Mouse (Mus musculus) testis, adult 2 months (tissue): ENCODE data around the gene Spata5. TPM values are rescaled to one million over a fixed set of nuclear protein-coding genes. Genes with fewer than 3 reads are reported as not detected.
"Not testable (repeated sequence)": the region's sequence is repeated elsewhere in the genome, so short reads cannot be mapped to it uniquely, and the experiment has no call there.

Experiments used
- H3K27ac ChIP-seq: fragments of 200-500 bp; 2 replicates; pipeline ENCODE4 v1.5.1; 2012; ENCODE audit warnings: low read depth, low read length; ENCODE audit not compliant: control insufficient read depth, insufficient read depth
- H3K27me3 ChIP-seq: fragments of 200-500 bp; 2 replicates; pipeline ENCODE4 v1.6.1; 2012; ENCODE audit warnings: mild to moderate bottlenecking, low read length, moderate library complexity; ENCODE audit not compliant: control insufficient read depth, insufficient read depth
- H3K36me3 ChIP-seq: fragments of 200-500 bp; 2 replicates; pipeline ENCODE4 v1.6.1; 2012; ENCODE audit warnings: mild to moderate bottlenecking, low read length; ENCODE audit not compliant: control insufficient read depth, insufficient read depth
- H3K4me1 ChIP-seq: fragments of 200-500 bp; 2 replicates; pipeline ENCODE4 v1.6.1; 2012; ENCODE audit warnings: low read length; ENCODE audit not compliant: control insufficient read depth, insufficient read depth
- H3K4me3 ChIP-seq: fragments of 200-500 bp; 2 replicates; pipeline ENCODE4 v1.5.1; 2012; ENCODE audit warnings: low read depth, mild to moderate bottlenecking, low read length, moderate library complexity, mixed read lengths; ENCODE audit not compliant: control insufficient read depth
- CTCF ChIP-seq: fragments of 200-500 bp; IDR thresholded peaks from 2 replicates; pipeline ENCODE4 v1.5.1; 2012; ENCODE audit warnings: low read depth, mild to moderate bottlenecking, inconsistent platforms, low read length, moderate library complexity; ENCODE audit not compliant: control insufficient read depth, insufficient read depth, insufficient replicate concordance
- POLR2A ChIP-seq: fragments of 200-500 bp; IDR thresholded peaks from 2 replicates; pipeline ENCODE4 v1.6.1; 2012; ENCODE audit warnings: low read depth, mild to moderate bottlenecking, inconsistent platforms, low read length, moderate library complexity; ENCODE audit not compliant: control insufficient read depth
- polyA plus RNA-seq: library from polyadenylated mRNA; depleted of rRNA; stranded (reverse); fragments of >200 nt; gene quantifications from 2 replicates; pipeline ENCODE4 v1.2.3, GENCODE M21; 2012

The Spata5 gene
- polyA plus RNA-seq, 1 experiment: 16.3 TPM

- no peak overlapping the region for H3K27ac ChIP-seq
- TF ChIP-seq CTCF (peak; percentile 70; the same call in 1 of the 2 replicates), POLR2A (no peak)
These were observed 95.8 kb downstream of the Spata5 start for GRCm38 (mm10) chr3:37515485-37515884.

DNA sequence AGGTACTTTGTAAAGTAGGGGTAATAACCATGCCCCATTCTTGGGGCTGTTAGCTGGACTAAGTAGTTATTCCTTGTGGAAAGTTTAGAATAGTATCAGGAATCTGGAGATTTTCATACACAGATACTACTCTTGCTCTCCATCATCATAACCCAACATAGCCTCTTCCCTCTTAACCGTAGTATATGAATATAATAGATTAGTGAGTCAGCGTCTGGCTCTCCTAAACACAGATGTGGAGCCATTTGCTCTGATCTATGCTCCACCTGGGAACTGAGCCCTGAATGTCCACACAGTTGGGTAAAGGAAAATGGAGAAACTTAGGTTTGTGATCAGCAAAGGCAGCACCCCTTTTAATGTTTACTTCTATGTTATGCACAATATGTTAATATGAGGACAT, 96.7 kb downstream of the Spata5 start:
- H3K27me3 ChIP-seq: no peaks in the 10 kb centered on the region
- no peak overlapping the region for H3K27ac ChIP-seq
- no peak overlapping the region for H3K4me3 ChIP-seq
- no peaks in the 10 kb centered on the region for H3K4me1 ChIP-seq
- no peaks in the 10 kb centered on the region for H3K36me3 ChIP-seq
- no peak for TF ChIP-seq CTCF
- TF ChIP-seq POLR2A: no peak

More at GRCm38 (mm10) chr3:37515485-37515884, 95.8 kb downstream of the Spata5 start:
- Histone ChIP-seq H3K4me3 (no peak overlapping the region), H3K4me1 (no peaks in the 10 kb centered on the region), H3K36me3 (no peaks in the 10 kb centered on the region), H3K27me3 (no peaks in the 10 kb centered on the region)

DNA sequence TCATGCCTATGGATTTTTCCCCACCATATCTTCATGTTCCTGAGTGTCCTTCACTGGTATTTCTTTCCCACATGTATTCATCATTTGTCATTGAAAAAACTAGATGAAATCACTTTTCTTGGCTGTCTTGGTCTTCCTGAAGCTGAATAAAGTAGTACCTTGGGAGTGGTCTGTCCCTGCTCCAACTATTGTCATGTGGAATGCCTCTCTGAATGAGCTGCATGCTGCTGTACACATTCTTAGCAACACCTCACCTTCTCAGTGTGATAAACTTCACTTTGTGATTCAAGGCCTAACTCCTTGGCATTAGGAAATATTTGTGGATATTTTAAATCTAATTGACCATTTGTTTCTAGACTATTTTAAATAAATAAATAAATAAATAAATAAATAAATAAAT, 98.9 kb downstream of the Spata5 start:
- no peaks in the 10 kb centered on the region for H3K36me3 ChIP-seq
- no peaks in the 10 kb centered on the region for H3K27me3 ChIP-seq
- no peaks in the 10 kb centered on the region for H3K4me1 ChIP-seq
- H3K27ac ChIP-seq: no peak overlapping the region
- no peak overlapping the region for H3K4me3 ChIP-seq
- TF ChIP-seq CTCF (no peak), POLR2A (no peak)

DNA sequence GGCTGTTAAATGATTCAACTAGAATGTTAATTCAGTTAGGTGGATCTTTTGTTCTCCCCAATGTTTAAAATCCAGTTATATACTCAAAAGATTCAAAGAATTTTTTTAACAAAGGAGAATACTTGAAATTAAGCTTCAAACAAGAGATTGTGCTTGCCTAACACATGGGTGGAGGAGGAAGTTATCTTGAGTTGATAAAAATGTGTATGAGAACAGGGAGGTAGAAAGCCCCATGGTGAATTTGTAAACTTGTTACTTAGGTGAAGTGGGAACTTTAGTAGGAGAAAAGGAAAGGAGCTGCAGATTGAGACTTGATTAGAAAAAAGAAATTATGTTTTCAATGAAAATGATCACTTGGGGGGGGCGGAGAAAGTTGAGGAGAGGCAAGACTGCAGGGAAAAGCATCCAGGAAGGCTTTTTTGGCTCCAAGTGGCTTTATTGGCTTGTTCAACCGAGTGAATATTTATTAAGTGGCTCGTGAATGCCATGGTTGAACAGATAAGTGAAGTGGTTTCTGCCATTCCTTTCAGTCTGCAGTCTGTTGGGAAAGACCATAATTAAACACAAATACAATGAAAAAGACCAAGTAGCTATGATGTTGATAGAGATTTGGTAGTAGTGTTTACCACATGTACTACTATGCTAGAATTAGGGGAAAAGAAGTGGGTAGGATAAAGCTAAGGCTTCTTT, 100.8 kb downstream of the Spata5 start:
- H3K36me3 ChIP-seq: no peaks in the 10 kb centered on the region
- H3K4me1 ChIP-seq: no peaks in the 10 kb centered on the region
- no peak for TF ChIP-seq POLR2A
- no peak overlapping the region for H3K4me3 ChIP-seq
- no peak overlapping the region for H3K27ac ChIP-seq
- no peaks in the 10 kb centered on the region for H3K27me3 ChIP-seq

GRCm38 (mm10) chr3:37532079-37532478, 112.4 kb downstream of the Spata5 start:
- H3K4me1 ChIP-seq: no peaks in the 10 kb centered on the region
- H3K4me3 ChIP-seq: no peak overlapping the region
- no peaks in the 10 kb centered on the region for H3K27me3 ChIP-seq
- TF ChIP-seq CTCF (no peak), POLR2A (no peak)
- H3K27ac ChIP-seq: no peak overlapping the region
- no peaks in the 10 kb centered on the region for H3K36me3 ChIP-seq

DNA sequence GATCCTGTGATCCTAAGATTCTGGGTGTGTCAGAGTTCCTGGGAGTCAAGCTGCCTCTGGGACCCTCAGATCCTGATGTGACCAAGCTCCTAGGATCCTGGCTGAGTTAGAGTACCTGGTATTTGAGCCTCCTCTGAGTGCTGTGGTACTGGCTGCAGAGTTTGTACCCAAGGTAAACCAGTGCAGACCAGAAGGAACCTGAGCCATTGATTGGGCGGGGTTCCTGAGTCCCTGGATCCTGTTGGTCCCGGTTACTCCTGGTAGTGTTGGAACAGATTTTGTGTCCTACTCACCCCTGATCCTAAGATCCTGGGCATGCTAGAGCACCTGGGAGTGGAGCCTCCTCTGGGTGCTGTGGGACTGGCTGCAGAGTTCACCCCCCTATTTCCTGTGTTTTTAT, 121.0 kb downstream of the Spata5 start:
- not testable (repeated sequence) for H3K4me3 ChIP-seq, H3K4me1 ChIP-seq, H3K27me3 ChIP-seq, H3K27ac ChIP-seq, H3K36me3 ChIP-seq

DNA sequence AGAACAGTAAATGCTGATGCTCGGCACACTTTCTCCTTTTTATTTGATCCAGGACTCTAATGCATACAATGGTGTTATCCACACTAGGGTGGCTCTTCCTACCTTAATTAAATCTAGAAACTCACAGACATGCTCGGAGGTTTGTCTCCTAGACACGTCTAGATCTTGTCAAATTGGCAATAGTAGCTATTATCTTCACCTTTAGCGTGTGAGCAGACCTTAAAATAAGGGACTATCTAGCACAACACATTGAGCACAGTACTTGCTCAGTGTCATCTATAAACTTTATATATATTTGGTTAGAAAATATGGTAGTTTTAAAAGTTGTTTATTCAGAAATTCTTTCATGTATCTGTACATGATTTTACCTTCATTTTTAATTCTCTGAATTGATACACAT, 126.7 kb downstream of the Spata5 start:
- no peak for TF ChIP-seq CTCF
- no peak for TF ChIP-seq POLR2A
- Histone ChIP-seq H3K36me3 (no peaks in the 10 kb centered on the region), H3K27me3 (no peaks in the 10 kb centered on the region), H3K4me3 (no peak overlapping the region), H3K4me1 (no peaks in the 10 kb centered on the region), H3K27ac (no peak overlapping the region)

DNA sequence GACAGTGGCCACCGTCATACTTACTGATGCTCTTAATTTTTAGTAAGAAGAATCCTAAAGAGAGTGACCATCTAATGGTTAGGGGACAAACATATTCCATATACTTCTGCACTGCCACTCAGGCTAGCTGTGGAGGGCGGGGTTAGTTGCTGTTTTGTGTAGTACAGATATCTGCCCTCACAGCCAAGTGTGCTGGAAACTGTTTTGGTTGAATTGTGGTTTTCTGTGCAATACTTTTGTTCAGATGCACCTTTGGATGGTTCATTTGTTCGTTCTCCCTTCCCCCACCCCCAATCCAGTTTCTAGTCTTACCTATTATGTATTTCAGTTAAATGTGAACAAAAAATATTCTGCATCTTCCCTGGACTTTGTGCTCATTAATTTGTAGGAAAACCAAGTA, 130.5 kb downstream of the Spata5 start:
- Histone ChIP-seq H3K27me3 (no peaks in the 10 kb centered on the region), H3K4me1 (no peaks in the 10 kb centered on the region), H3K36me3 (no peaks in the 10 kb centered on the region), H3K4me3 (no peak overlapping the region), H3K27ac (no peak overlapping the region)
- TF ChIP-seq CTCF (no peak), POLR2A (no peak)

DNA sequence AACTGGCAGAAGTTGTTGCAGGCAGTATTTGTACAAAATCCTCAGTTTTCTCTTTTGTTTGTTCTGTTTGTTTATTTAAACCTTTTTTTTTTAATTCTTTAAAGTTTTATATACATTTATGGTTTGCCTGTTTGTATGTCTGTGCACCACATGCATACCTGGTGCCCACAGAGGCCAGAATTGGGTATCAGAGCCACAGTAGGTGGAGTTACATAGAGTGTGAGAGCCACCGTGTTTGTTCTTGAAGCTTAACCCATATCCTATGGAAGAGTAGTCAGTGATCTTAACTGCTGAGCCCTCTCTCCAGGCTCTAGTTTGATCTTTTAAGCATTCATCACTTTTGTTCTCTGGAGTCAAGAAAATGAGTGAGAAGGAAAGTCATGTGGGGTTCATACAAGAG, 130.9 kb downstream of the Spata5 start:
- no peak overlapping the region for H3K4me3 ChIP-seq
- no peaks in the 10 kb centered on the region for H3K36me3 ChIP-seq
- no peaks in the 10 kb centered on the region for H3K27me3 ChIP-seq
- TF ChIP-seq POLR2A: no peak
- no peak for TF ChIP-seq CTCF
- H3K27ac ChIP-seq: no peak overlapping the region
- H3K4me1 ChIP-seq: no peaks in the 10 kb centered on the region
